Mouse (Mus musculus): ENCODE data around the gene Igbp1. TPM values are rescaled to one million over a fixed set of nuclear protein-coding genes. Genes with fewer than 3 reads are reported as not detected.

Gene Igbp1
- polyA plus RNA-seq, 1 experiment: 67.3 TPM

DNA sequence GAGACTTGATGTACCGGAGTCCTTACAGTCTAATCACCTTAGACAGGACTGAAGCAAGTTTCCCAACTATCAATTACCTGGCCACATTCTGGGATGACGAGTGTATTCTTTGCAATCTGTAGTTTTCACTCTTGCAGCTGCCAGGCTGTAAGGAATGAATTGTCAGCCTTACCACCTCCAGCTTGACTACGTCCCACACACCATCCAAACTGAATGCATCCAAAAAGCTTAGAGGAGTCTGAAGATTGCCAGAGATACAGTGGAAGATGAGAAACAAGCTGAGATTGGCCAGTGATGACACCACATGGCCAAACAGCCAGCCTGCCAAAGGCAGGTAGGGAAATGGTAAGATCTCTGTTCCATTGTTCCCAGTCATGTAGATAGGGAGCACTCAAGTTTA, 71.6 kb downstream of the Igbp1 start:
- Histone ChIP-seq H3K4me1 (ENCODE audit: control insufficient read depth, insufficient read depth, insufficient read length, low read length) (no peaks in the 10 kb centered on the region), H3K4me3 (ENCODE audit: insufficient read depth, low read depth, low read length) (no peak overlapping the region)

More for the DNA sequence above, 71.6 kb downstream of the Igbp1 start:
- H3K27ac ChIP-seq (replicated peaks; ENCODE audit: low read depth, low read length): no peak overlapping the region

Other genes starting within 250 kb of the Igbp1 start
- not detected in 2 replicates for gene Otud6a, start 65.3 kb upstream of the Igbp1 start, polyA plus RNA-seq (2012; ENCODE audit: insufficient read depth, insufficient read length, missing spikeins)
- gene Awat2, start 51.6 kb upstream of the Igbp1 start, polyA plus RNA-seq (2012; ENCODE audit: insufficient read depth, insufficient read length, missing spikeins): 0.83 TPM in 1 of 2 replicates, not detected in the other
- not detected in 2 replicates for gene Dgat2l6, start 30.5 kb downstream of the Igbp1 start, polyA plus RNA-seq (2012; ENCODE audit: insufficient read depth, insufficient read length, missing spikeins)
- not detected in 2 replicates for gene Awat1, start 78.0 kb downstream of the Igbp1 start, polyA plus RNA-seq (2012; ENCODE audit: insufficient read depth, insufficient read length, missing spikeins)
- gene P2ry4, start 100.6 kb downstream of the Igbp1 start, polyA plus RNA-seq (2012; ENCODE audit: insufficient read depth, insufficient read length, missing spikeins): not detected in 2 replicates
- not detected in 2 replicates for gene Arr3, start 111.2 kb downstream of the Igbp1 start, polyA plus RNA-seq (2012; ENCODE audit: insufficient read depth, insufficient read length, missing spikeins)
- gene Kif4, start 131.4 kb downstream of the Igbp1 start, polyA plus RNA-seq (2012; ENCODE audit: insufficient read depth, insufficient read length, missing spikeins): not detected in 2 replicates
- gene Pdzd11, start 132.3 kb downstream of the Igbp1 start, polyA plus RNA-seq (2012; ENCODE audit: insufficient read depth, insufficient read length, missing spikeins): 62.8 and 63.7 TPM in 2 replicates
- gene Gdpd2, start 235.6 kb downstream of the Igbp1 start, polyA plus RNA-seq (2012; ENCODE audit: insufficient read depth, insufficient read length, missing spikeins): not detected in 2 replicates

Data from brown adipose tissue, adult 24 weeks (tissue).